Mouse (Mus musculus): ENCODE data around the gene Lmntd1.

DNA sequence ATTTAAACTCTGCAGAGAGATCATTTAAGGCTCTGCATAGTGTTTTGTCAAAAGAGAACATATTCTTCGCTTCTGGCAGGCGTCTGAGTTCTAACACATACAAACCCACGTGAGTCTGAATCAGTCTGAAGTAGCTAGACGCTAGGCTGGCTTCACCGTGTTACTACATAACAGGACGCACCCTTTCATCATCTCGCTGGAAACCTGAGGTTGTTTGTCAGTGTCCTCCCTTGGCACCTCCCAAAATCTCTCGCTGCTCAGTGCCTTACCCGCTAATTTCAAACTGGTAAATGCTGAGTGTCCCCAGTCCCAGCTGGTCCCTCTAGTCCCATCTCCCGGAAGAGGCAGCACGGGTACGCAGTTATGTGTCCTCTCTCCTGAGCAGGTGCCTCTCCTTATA is 190.6 kb downstream of the Lmntd1 start:
- TF ChIP-seq GATA1 (IDR thresholded peaks at IDR 0.05; ENCODE audit: borderline replicate concordance, low read length) (no peak), FLI1 (IDR thresholded peaks at IDR 0.05; ENCODE audit: low read length) (no peak)
